Mouse (Mus musculus): ENCODE results near the gene Zfp322a. TPM values are rescaled to one million over a fixed set of nuclear protein-coding genes. Genes with fewer than 3 reads are reported as not detected.
"Not testable (repeated sequence)": the region's sequence is repeated elsewhere in the genome, so short reads cannot be mapped to it uniquely, and the experiment has no call there.

The Zfp322a gene
- total RNA-seq, 4 experiments from 2014 or later = 26.0 to 33.5 (median 30.2) TPM

GRCm38 (mm10) chr13:23317305-23317889, 51.6 kb downstream of the Zfp322a start:
- DNase-seq (ENCODE audit: low spot score in 2 of 2) = no peak

DNA sequence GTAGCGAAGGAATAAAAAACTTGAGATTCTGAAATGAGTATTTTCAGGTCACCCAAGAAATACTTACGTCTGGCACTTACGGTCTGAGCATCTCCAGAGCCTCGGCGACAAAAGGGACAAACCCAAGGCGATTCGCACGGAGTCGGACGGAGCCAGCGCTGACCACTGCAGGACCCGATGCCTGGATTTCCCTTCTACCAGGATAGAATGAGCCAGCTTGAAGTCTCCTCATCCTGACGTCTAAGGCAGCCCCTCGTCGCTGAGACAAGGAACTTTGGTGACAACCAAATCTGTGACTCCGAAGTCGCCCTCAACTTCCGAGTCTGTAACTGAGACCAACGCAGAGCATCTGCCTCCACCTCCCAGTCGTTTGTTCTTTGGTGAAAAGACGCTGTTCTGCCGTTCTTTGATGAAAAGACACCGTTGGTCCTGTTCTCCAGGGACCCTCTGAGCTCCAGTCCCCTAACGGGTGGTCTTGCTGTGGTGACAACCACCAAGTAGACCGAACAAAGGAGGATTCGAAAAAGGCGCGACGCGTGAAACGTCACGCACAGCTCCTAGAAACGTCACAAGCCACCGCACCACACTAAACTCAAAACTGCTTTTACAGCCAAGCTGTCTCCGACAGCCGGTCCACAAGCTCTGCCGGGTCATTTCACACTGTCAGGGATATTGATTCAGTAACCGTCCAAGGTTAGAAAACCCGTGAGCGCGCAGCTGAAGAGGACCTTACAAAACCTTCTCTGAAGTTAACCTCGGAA, 55.9 kb downstream of the Zfp322a start:
- no peak for DNase-seq (ENCODE audit: low spot score in 2 of 2)

DNA sequence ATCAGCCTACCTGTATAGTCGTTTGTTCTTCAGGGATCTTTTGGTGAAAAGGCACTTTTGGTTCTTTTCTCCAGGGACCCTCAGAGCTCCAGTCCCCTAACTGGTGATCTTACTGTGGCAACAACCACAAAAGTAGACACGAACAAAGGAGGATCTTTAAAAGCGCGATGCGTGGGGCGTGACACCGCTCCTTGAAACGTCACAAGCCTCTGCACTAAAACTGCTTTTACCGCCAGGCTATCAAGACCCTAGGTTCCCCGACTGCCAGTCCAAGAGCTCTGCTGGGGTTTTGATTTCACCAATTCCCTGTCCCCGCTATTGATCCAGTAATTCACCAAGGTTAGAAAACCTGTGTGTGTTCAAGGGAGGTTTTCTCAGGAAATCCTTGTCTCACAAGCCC, 59.0 kb downstream of the Zfp322a start:
- no peak for DNase-seq (ENCODE audit: low spot score in 2 of 2)

- DNase-seq (ENCODE audit: low spot score in 2 of 2) = no peak
These were observed 59.5 kb downstream of the Zfp322a start for GRCm38 (mm10) chr13:23309495-23310011.

DNA sequence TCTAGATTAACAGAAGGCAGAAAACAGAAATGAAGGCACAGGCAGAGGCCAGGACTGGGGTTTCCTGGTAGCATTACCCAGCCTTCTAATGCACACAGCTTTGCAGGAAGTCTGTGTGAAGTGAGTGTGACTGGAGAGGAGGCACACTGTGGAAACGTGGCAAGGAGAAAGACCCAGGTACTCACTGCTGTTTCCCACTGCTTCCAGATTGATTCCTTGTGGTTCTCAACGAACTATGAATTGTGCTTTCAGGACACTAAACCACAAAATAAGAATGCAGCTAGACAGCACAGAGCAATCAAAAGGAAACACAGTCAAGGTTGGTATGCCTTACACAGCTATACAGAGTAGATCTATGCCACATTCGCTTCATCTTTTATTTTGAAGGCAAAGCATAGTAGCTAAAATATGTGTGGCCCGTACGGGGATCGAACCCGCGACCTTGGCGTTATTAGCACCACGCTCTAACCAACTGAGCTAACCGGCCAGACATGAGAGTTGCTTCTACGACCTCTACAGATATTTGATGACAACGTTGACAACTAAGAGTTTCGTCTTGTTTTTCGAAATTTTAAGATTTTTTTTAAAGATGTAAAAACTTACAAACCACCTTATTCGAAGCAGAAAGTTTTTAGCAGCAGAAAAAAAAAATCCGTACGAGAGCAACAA, 60.2 kb downstream of the Zfp322a start:
- DNase-seq (ENCODE audit: low spot score in 2 of 2) = not testable (repeated sequence)

- no peak for DNase-seq (ENCODE audit: low spot score in 2 of 2)
These were observed 61.8 kb downstream of the Zfp322a start for GRCm38 (mm10) chr13:23307069-23307814.

DNA sequence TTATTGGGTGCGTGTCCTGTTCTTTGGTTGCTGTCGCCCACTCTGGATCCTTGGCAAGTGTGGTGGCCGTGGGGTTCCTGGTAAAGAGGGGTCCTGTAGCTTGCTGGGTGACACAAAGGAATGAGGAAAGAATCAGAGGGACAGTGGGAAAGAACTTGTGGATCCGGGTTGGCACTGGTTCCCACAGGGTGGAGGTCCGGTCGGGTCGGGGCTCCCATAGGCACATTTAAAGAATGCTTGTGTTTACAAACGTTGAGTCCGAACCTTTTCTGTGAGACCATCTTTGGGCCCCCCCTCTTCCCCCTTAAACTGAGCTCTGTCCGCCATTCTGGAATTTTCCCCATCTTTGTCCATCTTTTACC, 62.3 kb downstream of the Zfp322a start:
- no peak for DNase-seq (ENCODE audit: low spot score in 2 of 2)

Other genes with a start within 250 kb of the Zfp322a start
- under 1 TPM in 1 of 4 experiments, not detected in 3; 0.04 TPM for gene Vmn1r218, start 236.1 kb downstream of the Zfp322a start, total RNA-seq (2022)
- gene Vmn1r219, start 209.9 kb downstream of the Zfp322a start, total RNA-seq (2022) = not detected
- gene Vmn1r220, start 181.2 kb downstream of the Zfp322a start, total RNA-seq (2022) = not detected
- gene Vmn1r221, start 155.1 kb downstream of the Zfp322a start, total RNA-seq (2022) = not detected
- gene Vmn1r222, start 133.3 kb downstream of the Zfp322a start, total RNA-seq (2022) = not detected
- not detected for gene Vmn1r223, start 122.1 kb downstream of the Zfp322a start, total RNA-seq (2022)
- gene Abt1, start 54.7 kb upstream of the Zfp322a start, total RNA-seq (2022) = 1 to 10 TPM; 8.0 to 9.0 (median 8.7) TPM
- not detected for gene Btn1a1, start 96.7 kb upstream of the Zfp322a start, total RNA-seq (2022)
- gene Btn2a2, start 119.6 kb upstream of the Zfp322a start, total RNA-seq (2022) = 1 to 10 TPM in 2 of 4 experiments, under 1 TPM in 2; 0.80 to 1.9 (median 1.1) TPM
- gene Hist1h4h, start 161.8 kb upstream of the Zfp322a start, total RNA-seq (2022) = 100 to 1,000 TPM; 236 to 302 (median 261) TPM
- gene Hist1h2af, start 164.7 kb upstream of the Zfp322a start, total RNA-seq (2022) = 1 to 10 TPM in 3 of 4 experiments, not detected in 1; 1.6 to 6.5 (median 1.8) TPM
- 1 to 10 TPM; 1.2 to 3.4 (median 2.2) TPM for gene Hist1h3g, start 166.2 kb upstream of the Zfp322a start, total RNA-seq (2022)
- gene Hist1h2bh, start 174.2 kb upstream of the Zfp322a start, total RNA-seq (2022) = under 1 TPM; 0.34 to 0.73 (median 0.61) TPM
- 10 to 100 TPM; 12.5 to 15.7 (median 14.2) TPM for gene Hist1h3f, start 174.8 kb upstream of the Zfp322a start, total RNA-seq (2022)
- 100 to 1,000 TPM; 104 to 155 (median 119) TPM for gene Hist1h4f, start 182.4 kb upstream of the Zfp322a start, total RNA-seq (2022)
- gene Hist1h1d, start 184.1 kb upstream of the Zfp322a start, total RNA-seq (2022) = 1 to 10 TPM; 2.5 to 3.3 (median 2.8) TPM
- gene Hist1h3e, start 193.2 kb upstream of the Zfp322a start, total RNA-seq (2022) = 10 to 100 TPM; 34.8 to 43.2 (median 40.0) TPM
- 1 to 10 TPM; 3.3 to 7.7 (median 4.9) TPM for gene Hist1h2ae, start 202.0 kb upstream of the Zfp322a start, total RNA-seq (2022)
- 10 to 100 TPM; 57.3 to 67.6 (median 60.8) TPM for gene Hist1h2bg, start 202.2 kb upstream of the Zfp322a start, total RNA-seq (2022)
- 10 to 100 TPM; 19.2 to 30.0 (median 24.4) TPM for gene Hist1h2bf, start 205.0 kb upstream of the Zfp322a start, total RNA-seq (2022)
- 10 to 100 TPM in 1 of 4 experiments, 1 to 10 TPM in 3; 3.0 to 11.0 (median 5.7) TPM for gene Hist1h2ad, start 205.2 kb upstream of the Zfp322a start, total RNA-seq (2022)
- gene Hist1h3d, start 206.6 kb upstream of the Zfp322a start, total RNA-seq (2022) = 10 to 100 TPM in 2 of 4 experiments, 1 to 10 TPM in 2; 8.2 to 11.5 (median 10.5) TPM
- 100 to 1,000 TPM; 106 to 128 (median 119) TPM for gene Hist1h4d, start 212.4 kb upstream of the Zfp322a start, total RNA-seq (2022)

All from layer of hippocampus, adult 8-10 months (tissue).